Mouse (Mus musculus): ENCODE results near the gene Minos1.

The Minos1 gene

GRCm38 (mm10) chr4:139095406-139095805 lies 35.5 kb downstream of the Minos1 start:
- DNase-seq (ENCODE audit: low spot score), result no peak

- DNase-seq (ENCODE audit: low spot score), result no peak
Measured at GRCm38 (mm10) chr4:139093196-139093530, 37.8 kb downstream of the Minos1 start.

GRCm38 (mm10) chr4:139092356-139093195 lies 38.3 kb downstream of the Minos1 start, which contains the start of gene Nbl1:
TSS of gene Nbl1 (minus strand) at chr4:139092993.
- no peak for DNase-seq (ENCODE audit: low spot score)

GRCm38 (mm10) chr4:139091478-139092355 lies 39.2 kb downstream of the Minos1 start:
- no peak for DNase-seq (ENCODE audit: low spot score)

GRCm38 (mm10) chr4:139091066-139091465 lies 39.8 kb downstream of the Minos1 start:
- DNase-seq (ENCODE audit: low spot score), result no peak

- DNase-seq (ENCODE audit: low spot score), result no peak
Measured at GRCm38 (mm10) chr4:139090303-139090940, 40.5 kb downstream of the Minos1 start.

GRCm38 (mm10) chr4:139088982-139089671 lies 41.8 kb downstream of the Minos1 start:
- DNase-seq (ENCODE audit: low spot score), result no peak

- DNase-seq (ENCODE audit: low spot score), result no peak
Measured at GRCm38 (mm10) chr4:139086984-139087383, 43.9 kb downstream of the Minos1 start.

- DNase-seq (ENCODE audit: low spot score), result peak; percentile 65
Measured at GRCm38 (mm10) chr4:139086037-139086436, 44.9 kb downstream of the Minos1 start.

- DNase-seq (ENCODE audit: low spot score), result no peak
Measured at GRCm38 (mm10) chr4:139085337-139085736, 45.6 kb downstream of the Minos1 start.

GRCm38 (mm10) chr4:139082790-139083564 lies 47.9 kb downstream of the Minos1 start:
- DNase-seq (ENCODE audit: low spot score), result no peak

- DNase-seq (ENCODE audit: low spot score), result no peak
Measured at GRCm38 (mm10) chr4:139081270-139081931, 49.5 kb downstream of the Minos1 start.

- no peak for DNase-seq (ENCODE audit: low spot score)
Measured at GRCm38 (mm10) chr4:139080259-139080658, 50.7 kb downstream of the Minos1 start.

GRCm38 (mm10) chr4:139079439-139079838 lies 51.5 kb downstream of the Minos1 start:
- DNase-seq (ENCODE audit: low spot score), result no peak

GRCm38 (mm10) chr4:139078726-139079125 lies 52.2 kb downstream of the Minos1 start:
- no peak for DNase-seq (ENCODE audit: low spot score)

GRCm38 (mm10) chr4:139078313-139078712 lies 52.6 kb downstream of the Minos1 start:
- no peak for DNase-seq (ENCODE audit: low spot score)

- DNase-seq (ENCODE audit: low spot score), result no peak
Measured at GRCm38 (mm10) chr4:139075915-139076314, 55.0 kb downstream of the Minos1 start.

GRCm38 (mm10) chr4:139075041-139075711 lies 55.7 kb downstream of the Minos1 start, which contains the start of gene Htr6:
TSS of gene Htr6 (minus strand) at chr4:139075570.
- DNase-seq (ENCODE audit: low spot score), result no peak

- DNase-seq (ENCODE audit: low spot score), result no peak
Measured at GRCm38 (mm10) chr4:139074060-139074459, 56.9 kb downstream of the Minos1 start.

GRCm38 (mm10) chr4:139068287-139068686 lies 62.6 kb downstream of the Minos1 start:
- no peak for DNase-seq (ENCODE audit: low spot score)
